Mouse (Mus musculus): ENCODE measurements around the gene Hsd3b7. TPM values are rescaled to one million over a fixed set of nuclear protein-coding genes. Genes with fewer than 3 reads are reported as not detected.
"Not testable (repeated sequence)": the region's sequence is repeated elsewhere in the genome, so short reads cannot be mapped to it uniquely, and the experiment has no call there.

Gene Hsd3b7
- polyA plus RNA-seq, 1 experiment from 2014 or later: 8.6 TPM

DNA sequence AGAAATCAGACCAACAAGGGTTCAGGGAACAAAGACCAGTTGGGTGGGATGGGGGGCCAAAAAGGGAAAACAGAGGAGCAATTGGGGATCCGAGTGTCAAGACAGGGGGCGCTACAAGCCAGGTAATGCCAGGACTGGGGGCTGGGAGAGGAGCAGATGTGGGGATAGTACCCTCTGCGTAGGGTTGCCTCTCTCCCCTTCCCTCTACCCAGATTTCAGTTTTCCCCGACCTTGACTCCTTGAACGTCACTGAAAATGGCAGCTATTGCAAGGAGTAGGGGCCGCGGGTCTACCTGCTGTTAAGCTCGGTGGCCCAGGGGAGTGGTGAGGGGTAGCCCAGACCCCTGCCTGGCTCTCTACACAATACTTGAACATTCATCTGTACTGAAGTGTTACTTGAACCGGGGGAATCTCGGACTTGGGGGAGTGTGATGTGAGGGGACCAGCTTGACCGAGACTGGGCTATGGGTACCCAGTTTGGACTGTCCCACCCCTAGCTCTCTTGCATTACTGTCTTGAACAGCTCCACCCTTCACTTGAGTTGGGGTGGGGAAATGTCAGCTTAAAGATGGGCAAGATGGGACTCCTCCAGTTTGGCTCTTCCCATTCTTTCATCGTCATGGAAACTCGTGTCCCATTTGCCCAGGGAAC lies 31.9 kb upstream of the Hsd3b7 start:
- peak overlapping the region; percentile 67; the same call in 1 of the 2 replicates for H3K4me2 ChIP-seq (replicated peaks)
- H3K9ac ChIP-seq (replicated peaks): 0 out of 2 replicates have a peak overlapping the region, but pooled peaks have one; percentile 14
- ATAC-seq: no peak; the same call in 1 of the 2 replicates
- peaks cover 51% of the 10 kb centered on the region for H3K36me3 ChIP-seq
- H3K27me3 ChIP-seq: no peaks in the 10 kb centered on the region
- H3K4me3 ChIP-seq (replicated peaks): no peak overlapping the region
- H3K27ac ChIP-seq: peak overlapping the region; percentile 73
- WGBS: 45% methylated on average over 13 of the region's 13 CpGs
- H3K4me1 ChIP-seq (replicated peaks): peaks cover 31% of the 10 kb centered on the region
- no peaks in the 10 kb centered on the region for H3K9me3 ChIP-seq

GRCm38 (mm10) chr7:127768997-127769593 lies 31.3 kb upstream of the Hsd3b7 start:
- peaks cover 45% of the 10 kb centered on the region for H3K36me3 ChIP-seq
- peak overlapping the region; percentile 42 for H3K4me3 ChIP-seq (replicated peaks)
- H3K9me3 ChIP-seq: no peaks in the 10 kb centered on the region
- peaks cover 31% of the 10 kb centered on the region for H3K4me1 ChIP-seq (replicated peaks)
- peak; percentile 87 for ATAC-seq
- peak overlapping the region; percentile 67 for H3K4me2 ChIP-seq (replicated peaks)
- H3K27me3 ChIP-seq: no peaks in the 10 kb centered on the region
- H3K27ac ChIP-seq: peak overlapping the region; percentile 65
- WGBS: 1% methylated on average over 16 of the region's 16 CpGs
- peak overlapping the region; percentile 73 for H3K9ac ChIP-seq (replicated peaks)

DNA sequence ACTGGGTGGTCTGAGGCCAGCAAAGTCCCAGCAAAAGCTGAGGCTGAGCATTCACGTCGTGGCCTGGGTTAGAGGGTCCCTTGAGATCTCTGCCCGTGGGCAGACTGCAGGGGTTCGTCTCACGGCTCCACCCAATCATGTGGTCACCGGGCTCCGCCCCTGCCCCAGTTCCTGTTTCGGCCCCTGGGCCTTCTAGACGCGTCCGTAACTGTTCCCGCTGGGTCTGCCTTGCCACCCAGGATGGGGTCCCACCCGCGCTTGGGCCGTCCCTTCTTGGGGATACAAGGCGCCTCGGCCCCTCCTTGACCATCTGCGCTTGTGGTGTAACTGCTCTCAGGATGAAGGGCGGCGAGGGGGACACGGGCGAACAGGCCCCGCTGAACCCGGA lies 30.8 kb upstream of the Hsd3b7 start, which contains the start of gene Orai3:
Gene Orai3 (plus strand): TSS at position 165 of the 388 bp plus-strand sequence.
- peak; percentile 55 for ATAC-seq
- H3K9me3 ChIP-seq: no peaks in the 10 kb centered on the region

DNA sequence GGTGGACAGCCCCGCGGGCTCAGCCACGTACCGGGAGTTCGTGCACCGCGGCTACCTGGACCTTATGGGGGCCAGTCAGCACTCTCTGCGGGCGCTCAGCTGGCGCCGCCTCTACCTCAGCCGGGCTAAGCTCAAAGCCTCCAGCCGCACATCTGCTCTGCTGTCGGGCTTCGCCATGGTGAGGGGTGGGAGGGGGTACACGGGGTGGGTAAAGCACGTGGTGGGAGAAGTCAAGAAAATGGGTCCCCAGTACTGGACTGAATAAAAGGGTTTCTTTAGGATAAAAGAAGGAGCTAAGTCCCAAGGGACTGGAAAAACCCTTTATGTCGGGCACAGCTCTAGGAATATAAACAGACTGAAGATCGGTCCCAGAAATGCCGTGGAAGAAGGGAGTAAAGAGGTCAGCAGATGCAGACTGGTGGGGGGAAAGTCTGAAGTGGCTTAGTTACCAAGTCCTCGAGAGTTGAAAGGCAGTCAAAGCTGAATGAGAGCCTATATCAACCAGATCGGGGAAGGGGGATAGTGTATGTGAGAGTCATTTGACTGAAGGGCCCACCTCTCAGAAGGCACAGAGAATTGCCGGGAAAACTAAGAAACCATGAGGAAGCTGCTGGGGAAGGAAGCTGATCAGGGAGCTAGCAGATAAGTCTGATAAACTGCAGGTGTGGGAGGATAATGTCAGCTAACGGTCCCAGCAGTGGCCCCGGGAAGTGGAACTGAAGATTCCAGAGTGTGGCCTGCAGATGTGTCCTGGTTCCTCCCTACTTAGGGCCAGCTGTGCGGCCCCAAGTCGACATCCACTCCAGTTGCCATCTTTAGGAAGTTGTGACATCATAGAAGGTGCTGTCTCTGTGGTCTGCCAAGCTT lies 30.1 kb upstream of the Hsd3b7 start:
- WGBS: 6% methylated on average over 27 of the region's 27 CpGs
- H3K9me3 ChIP-seq: no peaks in the 10 kb centered on the region

More for the DNA sequence above, 30.8 kb upstream of the Hsd3b7 start, which contains the start of gene Orai3:
- H3K4me2 ChIP-seq (replicated peaks): peak within 1 kb of the TSS; percentile 67
- peak within 1 kb of the TSS; percentile 73 for H3K27ac ChIP-seq
- H3K27me3 ChIP-seq: no peaks in the 10 kb centered on the region
- peak within 1 kb of the TSS; percentile 73 for H3K9ac ChIP-seq (replicated peaks)
- peaks cover 31% of the 10 kb centered on the region for H3K4me1 ChIP-seq (replicated peaks)
- under 1% methylated on average over 24 of the region's 24 CpGs for WGBS
- peak within 1 kb of the TSS; percentile 42 for H3K4me3 ChIP-seq (replicated peaks)
- peaks cover 39% of the 10 kb centered on the region for H3K36me3 ChIP-seq

DNA sequence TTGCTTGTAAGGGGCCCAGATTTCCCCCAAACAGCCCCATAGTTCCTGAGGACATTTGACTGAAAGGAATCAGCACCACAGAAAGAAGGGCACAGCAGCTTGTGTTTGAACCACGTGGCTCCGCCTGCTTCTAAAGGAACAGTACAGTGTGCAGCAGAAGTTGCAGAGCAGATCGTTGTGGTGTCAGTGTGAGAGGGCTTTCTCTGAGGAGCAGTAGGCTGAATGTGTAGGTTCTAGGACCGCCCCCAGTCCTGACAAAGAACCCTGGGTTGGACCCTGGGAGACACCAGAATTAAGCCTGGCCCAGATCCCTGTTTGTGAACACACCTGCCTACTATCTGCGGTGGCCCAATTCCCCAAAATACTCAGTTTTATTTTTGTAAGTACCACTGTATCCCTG lies 29.1 kb upstream of the Hsd3b7 start:
- Histone ChIP-seq H3K27ac (no peak overlapping the region), H3K9me3 (no peaks in the 10 kb centered on the region), H3K4me1 (replicated peaks) (peaks cover 36% of the 10 kb centered on the region), H3K4me2 (replicated peaks) (0 out of 2 replicates have a peak overlapping the region, but pooled peaks have one; percentile 67), H3K36me3 (peaks cover 23% of the 10 kb centered on the region), H3K9ac (replicated peaks) (no peak overlapping the region), H3K27me3 (no peaks in the 10 kb centered on the region), H3K4me3 (replicated peaks) (no peak overlapping the region)
- 76% methylated on average over 5 of the region's 5 CpGs for WGBS
- ATAC-seq: no peak

More for the DNA sequence above, 30.1 kb upstream of the Hsd3b7 start:
- Histone ChIP-seq H3K4me3 (replicated peaks) (peak overlapping the region; percentile 42), H3K27me3 (no peaks in the 10 kb centered on the region), H3K4me2 (replicated peaks) (peak overlapping the region; percentile 67), H3K27ac (peak overlapping the region; percentile 65), H3K4me1 (replicated peaks) (peaks cover 31% of the 10 kb centered on the region), H3K9ac (replicated peaks) (peak overlapping the region; percentile 73), H3K36me3 (peaks cover 33% of the 10 kb centered on the region)
- peak; percentile 31 for ATAC-seq

GRCm38 (mm10) chr7:127772080-127772479 lies 28.3 kb upstream of the Hsd3b7 start:
- H3K27me3 ChIP-seq: no peaks in the 10 kb centered on the region
- WGBS: 85% methylated on average over 3 of the region's 3 CpGs
- H3K9me3 ChIP-seq: no peaks in the 10 kb centered on the region

GRCm38 (mm10) chr7:127772557-127772956 lies 27.8 kb upstream of the Hsd3b7 start:
- peaks cover 36% of the 10 kb centered on the region for H3K4me1 ChIP-seq (replicated peaks)
- no peak overlapping the region for H3K9ac ChIP-seq (replicated peaks)
- H3K4me3 ChIP-seq (replicated peaks): no peak overlapping the region
- ATAC-seq: no peak
- H3K36me3 ChIP-seq: peaks cover 11% of the 10 kb centered on the region
- no peak overlapping the region for H3K27ac ChIP-seq
- WGBS: 79% methylated on average over 1 of the region's 1 CpGs
- no peaks in the 10 kb centered on the region for H3K27me3 ChIP-seq
- H3K4me2 ChIP-seq (replicated peaks): no peak overlapping the region
- H3K9me3 ChIP-seq: no peaks in the 10 kb centered on the region

More at GRCm38 (mm10) chr7:127772080-127772479, 28.3 kb upstream of the Hsd3b7 start:
- H3K36me3 ChIP-seq: peaks cover 16% of the 10 kb centered on the region
- H3K4me3 ChIP-seq (replicated peaks): no peak overlapping the region
- H3K27ac ChIP-seq: no peak overlapping the region
- no peak overlapping the region for H3K9ac ChIP-seq (replicated peaks)
- ATAC-seq: no peak
- H3K4me2 ChIP-seq (replicated peaks): no peak overlapping the region
- peaks cover 36% of the 10 kb centered on the region for H3K4me1 ChIP-seq (replicated peaks)

DNA sequence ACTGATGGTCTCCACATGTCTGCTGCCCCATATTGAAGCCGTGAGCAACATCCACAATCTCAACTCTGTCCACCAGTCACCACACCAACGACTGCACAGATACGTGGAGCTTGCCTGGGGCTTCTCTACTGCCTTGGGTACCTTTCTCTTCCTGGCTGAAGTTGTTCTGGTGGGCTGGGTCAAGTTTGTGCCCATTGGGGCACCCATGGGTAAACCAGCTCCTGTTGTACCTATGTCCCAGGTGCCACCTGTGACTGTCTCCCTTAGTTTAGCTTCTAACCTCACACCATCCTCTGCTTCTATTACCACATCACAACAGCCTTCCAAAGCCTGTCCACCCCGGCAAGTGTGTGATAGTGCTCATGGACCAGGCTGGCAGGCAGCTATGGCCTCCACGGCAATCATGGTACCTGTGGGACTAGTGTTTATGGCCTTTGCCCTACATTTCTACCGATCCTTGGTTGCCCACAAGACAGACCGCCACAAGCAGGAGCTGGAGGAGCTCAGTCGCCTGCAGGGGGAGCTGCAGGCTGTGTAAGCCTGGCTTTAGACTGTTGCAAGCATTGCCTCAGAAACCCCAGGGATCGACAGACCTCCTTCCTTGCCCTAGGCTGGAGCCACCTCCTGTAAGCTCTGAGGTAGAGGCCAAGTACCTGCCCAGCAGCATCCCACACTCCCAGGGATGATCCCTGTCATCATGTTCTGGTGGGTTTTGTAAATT lies 26.6 kb upstream of the Hsd3b7 start:
- H3K36me3 ChIP-seq: peaks cover 3% of the 10 kb centered on the region; the same call in 1 of the 2 replicates
- H3K9ac ChIP-seq (replicated peaks): peak overlapping the region; percentile 29; the same call in 1 of the 2 replicates
- H3K9me3 ChIP-seq: no peaks in the 10 kb centered on the region
- H3K4me2 ChIP-seq (replicated peaks): no peak overlapping the region
- no peak overlapping the region for H3K4me3 ChIP-seq (replicated peaks)
- peaks cover 38% of the 10 kb centered on the region for H3K4me1 ChIP-seq (replicated peaks)
- H3K27me3 ChIP-seq: no peaks in the 10 kb centered on the region
- ATAC-seq: no peak
- no peak overlapping the region for H3K27ac ChIP-seq
- WGBS: 45% methylated on average over 9 of the region's 9 CpGs

GRCm38 (mm10) chr7:127775837-127776236 lies 24.6 kb upstream of the Hsd3b7 start:
- Histone ChIP-seq H3K27ac (peak overlapping the region; percentile 98), H3K9ac (replicated peaks) (peak overlapping the region; percentile 92), H3K4me2 (replicated peaks) (peak overlapping the region; percentile 78), H3K4me3 (replicated peaks) (peak overlapping the region; percentile 90), H3K36me3 (peaks cover 23% of the 10 kb centered on the region), H3K4me1 (replicated peaks) (peaks cover 18% of the 10 kb centered on the region)
- WGBS: 79% methylated on average over 7 of the region's 7 CpGs
- not testable (repeated sequence) for ATAC-seq, H3K27me3 ChIP-seq, H3K9me3 ChIP-seq

DNA sequence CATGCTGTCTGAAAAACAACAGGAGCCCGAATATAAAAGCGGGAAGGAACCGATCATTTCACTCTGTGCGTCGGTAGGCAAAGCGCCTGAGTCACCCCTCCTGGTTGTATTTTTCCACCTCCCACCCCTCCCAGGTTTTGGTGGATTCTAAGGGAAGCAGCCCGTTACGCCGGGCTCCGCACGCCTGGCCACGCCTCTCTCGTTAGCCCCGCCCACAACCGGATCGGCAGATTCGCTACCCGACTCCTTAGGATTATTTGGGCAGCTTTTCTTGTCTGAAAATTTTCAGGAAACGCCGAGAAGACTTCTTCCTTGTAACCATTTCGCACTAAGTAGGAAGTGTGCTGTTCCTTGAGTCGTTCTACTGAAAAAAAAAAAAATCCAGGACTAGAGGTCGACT lies 24.0 kb upstream of the Hsd3b7 start, which contains the start of gene Setd1a:
Gene Setd1a (plus strand): TSS at position 245 of the 400 bp plus-strand sequence.
- ATAC-seq: peak; percentile 62
- Histone ChIP-seq H3K4me1 (replicated peaks) (peaks cover 17% of the 10 kb centered on the region), H3K4me3 (replicated peaks) (peak within 1 kb of the TSS; percentile 90), H3K9me3 (no peaks in the 10 kb centered on the region), H3K36me3 (peaks cover 29% of the 10 kb centered on the region), H3K9ac (replicated peaks) (peak within 1 kb of the TSS; percentile 92), H3K27me3 (no peaks in the 10 kb centered on the region), H3K27ac (peak within 1 kb of the TSS; percentile 98), H3K4me2 (replicated peaks) (peak within 1 kb of the TSS; percentile 78)
- under 1% methylated on average over 23 of the region's 23 CpGs for WGBS

- no peaks in the 10 kb centered on the region for H3K27me3 ChIP-seq
- peak overlapping the region; percentile 92 for H3K9ac ChIP-seq (replicated peaks)
- WGBS: under 1% methylated on average over 46 of the region's 70 CpGs
- peak overlapping the region; percentile 98 for H3K27ac ChIP-seq
- ATAC-seq: peak; percentile 92
- H3K4me2 ChIP-seq (replicated peaks): peak overlapping the region; percentile 78
- peaks cover 34% of the 10 kb centered on the region for H3K36me3 ChIP-seq
- H3K4me1 ChIP-seq (replicated peaks): peaks cover 17% of the 10 kb centered on the region
- H3K9me3 ChIP-seq: no peaks in the 10 kb centered on the region
- peak overlapping the region; percentile 90 for H3K4me3 ChIP-seq (replicated peaks)
Observed at GRCm38 (mm10) chr7:127776878-127777473, 23.4 kb upstream of the Hsd3b7 start.

Measured in midbrain, embryonic 13.5 days (tissue).